Mouse (Mus musculus) stomach, postnatal 0 days (tissue): ENCODE results near the gene Ablim2.

Experiments used
- CTCF ChIP-seq: IDR thresholded peaks from 2 replicates; pipeline ENCODE4 v1.5.1; 2016; ENCODE audit warnings: antibody characterized with exemption, low read depth, mild to moderate bottlenecking, moderate library complexity
- EP300 ChIP-seq: optimal IDR thresholded peaks from 2 replicates; pipeline ENCODE3; 2016; ENCODE audit warnings: antibody characterized with exemption

DNA sequence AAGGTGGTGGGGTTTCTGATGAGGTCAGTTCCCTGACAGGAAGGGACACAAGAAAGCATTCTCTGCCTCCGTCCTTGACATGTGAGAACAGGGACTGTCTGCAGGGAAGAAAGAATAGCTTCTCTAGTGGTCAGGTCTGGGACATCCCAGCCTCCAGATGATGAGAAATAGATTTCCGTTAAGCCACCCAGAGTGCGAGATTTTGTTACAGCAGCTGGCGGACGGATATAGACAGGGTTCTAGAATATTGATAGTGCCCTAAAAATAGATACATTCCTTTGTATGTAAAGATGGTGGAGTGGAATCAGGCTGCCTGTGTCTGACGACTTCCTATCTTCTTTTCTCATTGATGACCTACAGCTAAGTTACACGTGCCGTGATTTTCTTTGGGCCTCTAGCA lies 145.8 kb downstream of the Ablim2 start:
- no peak for TF ChIP-seq CTCF
- no peak for TF ChIP-seq EP300
